Mouse (Mus musculus): ENCODE measurements around the gene Cct2. TPM values are rescaled to one million over a fixed set of nuclear protein-coding genes. Genes with fewer than 3 reads are reported as not detected.
"Not testable (repeated sequence)": the region's sequence is repeated elsewhere in the genome, so short reads cannot be mapped to it uniquely, and the experiment has no call there.

The Cct2 gene
- total RNA-seq, 4 experiments from 2014 or later: 184 to 239 (median 209) TPM

GRCm38 (mm10) chr10:117049961-117050597 lies 13.5 kb downstream of the Cct2 start:
- peak; percentile 43 for DNase-seq

DNA sequence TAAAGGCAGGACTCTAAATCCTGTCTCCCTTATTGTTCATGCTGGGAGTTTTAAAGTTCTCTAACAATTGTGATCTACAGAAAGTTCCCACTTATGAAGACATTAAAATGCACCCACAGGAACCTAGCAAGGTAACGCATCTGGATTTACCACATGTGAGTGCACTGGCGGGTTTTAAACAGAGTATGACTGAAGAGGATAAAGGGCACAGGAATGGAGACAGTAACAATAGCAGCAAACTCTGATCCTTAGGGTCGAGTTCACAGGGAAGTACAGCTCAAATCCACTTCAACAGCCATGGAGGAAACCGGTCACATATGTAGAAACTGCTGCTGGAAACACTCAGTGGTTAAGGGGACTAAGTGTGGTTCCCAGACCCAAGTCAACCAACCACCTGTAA lies 14.4 kb downstream of the Cct2 start:
- no peak for DNase-seq

- no peak for DNase-seq
Measured at GRCm38 (mm10) chr10:117045175-117046056, 18.2 kb downstream of the Cct2 start, which contains the start of gene Lrrc10. Lrrc10 (plus strand) TSS chr10:117045341.

DNA sequence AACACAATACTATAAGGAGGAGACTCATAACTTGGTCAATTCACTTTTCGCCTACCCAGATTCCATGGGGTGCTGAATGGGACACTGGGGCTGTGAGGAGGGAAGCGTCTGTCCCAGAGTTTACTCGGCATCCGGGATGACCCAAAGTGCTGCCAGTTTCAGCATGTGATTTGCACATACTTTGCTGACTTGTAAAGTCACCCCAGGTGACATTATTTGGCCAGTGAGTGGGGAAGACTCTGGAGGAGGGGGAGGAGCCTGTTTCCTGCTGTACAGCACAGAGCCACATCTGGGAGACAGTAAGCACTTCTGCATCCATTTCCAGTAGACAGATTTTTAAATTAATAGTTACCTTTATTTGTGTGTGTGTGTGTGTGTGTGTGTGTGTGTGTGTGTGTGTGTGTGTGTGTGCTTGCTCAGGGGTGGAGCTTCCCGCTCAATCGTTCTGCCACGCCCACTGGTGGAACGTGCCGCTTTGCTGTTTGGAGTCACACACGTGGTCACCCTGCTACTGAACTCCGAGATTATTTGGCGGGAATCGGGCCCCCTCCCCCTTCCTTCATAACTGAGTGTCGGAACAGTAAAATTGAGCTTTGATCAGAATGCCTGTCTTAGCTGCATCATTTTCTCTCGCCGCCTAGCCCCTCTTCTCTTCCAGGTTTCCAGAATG lies 20.0 kb downstream of the Cct2 start:
- DNase-seq: not testable (repeated sequence)

DNA sequence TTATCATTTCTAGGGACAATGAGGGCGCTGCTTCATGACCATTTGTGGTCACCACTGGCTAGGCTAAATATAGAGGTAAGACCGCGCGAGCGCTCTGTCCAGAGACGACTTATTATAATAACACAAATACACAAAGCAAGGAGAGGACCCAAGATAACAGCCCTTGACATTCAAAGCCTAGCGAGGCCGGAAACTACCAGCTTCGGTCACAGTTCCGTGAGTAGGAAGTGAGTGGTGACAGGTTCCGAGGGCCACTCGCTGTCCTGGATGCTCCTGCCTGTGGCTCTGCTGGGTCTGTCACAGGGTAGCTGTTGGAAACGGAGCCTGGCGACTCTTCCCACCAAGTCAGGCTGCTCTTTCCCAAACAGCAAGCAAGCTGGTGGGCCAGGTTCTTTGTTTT lies 21.3 kb downstream of the Cct2 start:
- DNase-seq: no peak

- DNase-seq: no peak
Measured at GRCm38 (mm10) chr10:117040355-117040754, 23.3 kb downstream of the Cct2 start.

GRCm38 (mm10) chr10:117033785-117034184 lies 29.8 kb downstream of the Cct2 start:
- DNase-seq: peak; percentile 76

GRCm38 (mm10) chr10:117031160-117031559 lies 32.5 kb downstream of the Cct2 start:
- DNase-seq: no peak

- no peak for DNase-seq
Measured at GRCm38 (mm10) chr10:117026176-117026575, 37.4 kb downstream of the Cct2 start.

GRCm38 (mm10) chr10:117025776-117026175 lies 37.8 kb downstream of the Cct2 start:
- DNase-seq: not testable (repeated sequence)

DNA sequence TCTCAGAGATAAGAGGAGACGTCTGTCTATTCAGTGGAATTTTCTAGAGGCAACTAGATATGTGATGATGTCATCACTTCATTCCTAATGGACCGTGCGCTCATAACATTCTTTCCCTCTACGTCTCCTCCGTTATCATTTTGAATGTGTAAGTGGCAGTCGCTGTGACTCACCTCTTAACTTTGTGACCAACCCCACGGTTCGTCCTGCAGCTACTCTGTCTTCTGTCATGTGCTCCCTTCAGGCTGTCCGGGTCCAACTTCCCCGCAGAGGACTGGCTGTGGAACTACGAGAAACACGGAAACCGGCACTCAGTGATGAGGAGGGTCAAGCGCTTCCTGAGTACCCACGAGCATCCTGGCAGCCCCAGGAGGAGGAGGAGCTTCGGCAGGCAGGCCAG lies 39.9 kb downstream of the Cct2 start:
- DNase-seq: no peak

- no peak for DNase-seq
Measured at GRCm38 (mm10) chr10:117021020-117021754, 42.4 kb downstream of the Cct2 start.

- DNase-seq: no peak
Measured at GRCm38 (mm10) chr10:117018281-117018840, 45.3 kb downstream of the Cct2 start.

GRCm38 (mm10) chr10:117014565-117014964 lies 49.0 kb downstream of the Cct2 start:
- no peak for DNase-seq

GRCm38 (mm10) chr10:117013689-117014390 lies 49.8 kb downstream of the Cct2 start:
- DNase-seq: no peak

- DNase-seq: no peak
Measured at GRCm38 (mm10) chr10:117011047-117011446, 52.6 kb downstream of the Cct2 start.

- no peak for DNase-seq
Measured at GRCm38 (mm10) chr10:117009691-117010090, 53.9 kb downstream of the Cct2 start.

DNA sequence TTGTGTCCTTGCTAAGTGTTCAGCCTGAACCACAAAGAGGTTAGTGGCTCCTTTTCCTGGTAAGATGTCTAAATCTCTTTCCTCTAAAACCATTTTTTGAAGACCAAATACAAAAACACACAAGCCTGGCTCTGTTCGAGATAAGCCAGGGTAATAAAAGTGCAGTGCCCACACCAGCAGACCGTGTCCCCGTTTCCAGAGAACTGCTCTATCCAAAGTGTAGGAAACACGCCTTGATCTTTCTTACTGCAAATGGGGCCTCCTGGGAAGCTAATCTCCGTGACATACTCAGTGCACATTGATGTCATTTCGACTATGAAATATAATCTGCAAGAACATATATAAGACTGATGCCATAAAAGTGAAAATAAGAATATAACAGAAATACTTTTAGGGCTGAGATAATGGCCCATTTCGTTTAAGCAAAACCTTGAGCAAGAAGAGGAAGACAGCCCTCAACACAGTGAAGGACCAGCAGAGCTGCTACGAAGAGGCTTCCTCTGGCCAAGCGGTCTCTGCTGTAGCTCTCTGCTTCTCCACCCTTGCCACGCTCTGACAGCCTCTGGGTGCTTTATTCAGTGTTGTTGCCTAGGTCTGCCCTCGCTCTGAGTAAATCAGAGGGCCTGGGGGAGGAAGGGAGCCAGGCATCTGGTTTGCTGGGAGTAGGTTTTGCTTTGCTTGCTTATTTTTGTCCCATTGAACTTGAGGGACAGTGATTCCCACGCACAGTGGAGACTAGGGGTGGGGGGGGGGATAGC lies 57.7 kb downstream of the Cct2 start:
- no peak for DNase-seq

GRCm38 (mm10) chr10:117004695-117005094 lies 58.9 kb downstream of the Cct2 start:
- DNase-seq: no peak
